Mouse (Mus musculus): Measurements from ENCODE around the gene Npcd.

DNA sequence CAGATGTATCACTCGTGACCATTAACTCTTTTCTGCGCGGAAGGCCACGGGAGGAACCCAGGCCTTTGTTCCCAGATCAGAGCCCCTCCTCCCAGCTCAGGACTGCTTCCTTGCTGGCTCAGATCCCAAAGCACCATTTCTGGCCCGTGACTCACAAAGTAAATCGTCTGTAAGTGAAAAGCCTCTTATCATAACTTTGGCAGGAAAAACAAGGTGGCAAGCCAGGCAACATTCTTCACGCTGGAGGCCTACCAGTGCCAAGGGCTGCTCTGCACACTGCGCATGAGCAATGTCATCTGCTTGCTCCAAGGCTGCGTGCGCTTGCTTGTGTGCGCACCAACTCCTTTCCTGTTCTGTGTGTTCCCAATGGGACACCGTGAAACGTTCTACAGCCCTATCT lies 45.3 kb upstream of the Npcd start:
- no peak for TF ChIP-seq CTCF (IDR thresholded peaks at IDR 0.05; ENCODE audit: low read depth)
- no peak for TF ChIP-seq EP300 (optimal IDR thresholded peaks at IDR 0.05)

Data from stomach, postnatal 0 days (tissue).